Mouse (Mus musculus) right cerebral cortex, adult 2 months (tissue): ENCODE results near the gene Fzr1.

Experiments
- DNase-seq, 2 experiments: peaks; one replicate each; pipeline ENCODE4 v3.0.0; 2021 to 2022; ENCODE audit warnings: low spot score in 2 of 2

The Fzr1 gene

GRCm38 (mm10) chr10:81416581-81417226 lies 38.4 kb upstream of the Fzr1 start:
- DNase-seq: peak; percentile 80 to 85

- DNase-seq: no peak
These were observed 37.4 kb upstream of the Fzr1 start for GRCm38 (mm10) chr10:81415549-81416310.

- DNase-seq: no peak
These were observed 36.8 kb upstream of the Fzr1 start for GRCm38 (mm10) chr10:81415146-81415545.

- DNase-seq: no peak
These were observed 36.4 kb upstream of the Fzr1 start for GRCm38 (mm10) chr10:81414682-81415081.

- DNase-seq: peak; percentile 77 to 79
These were observed 35.3 kb upstream of the Fzr1 start for GRCm38 (mm10) chr10:81413310-81414261.

- no peak for DNase-seq
These were observed 34.4 kb upstream of the Fzr1 start for GRCm38 (mm10) chr10:81412586-81413309.

- peak; percentile 46 to 68 for DNase-seq
These were observed 33.4 kb upstream of the Fzr1 start for GRCm38 (mm10) chr10:81411471-81412400.

- DNase-seq: no peak
These were observed 32.7 kb upstream of the Fzr1 start for GRCm38 (mm10) chr10:81410981-81411380.

GRCm38 (mm10) chr10:81410350-81410749 lies 32.0 kb upstream of the Fzr1 start:
- no peak for DNase-seq

- no peak for DNase-seq
These were observed 31.0 kb upstream of the Fzr1 start for GRCm38 (mm10) chr10:81409330-81409729.

- DNase-seq: peak in 1 of 2 experiments; percentile 58
These were observed 30.6 kb upstream of the Fzr1 start for GRCm38 (mm10) chr10:81408871-81409291.

GRCm38 (mm10) chr10:81408424-81408729 lies 30.1 kb upstream of the Fzr1 start:
- no peak for DNase-seq

GRCm38 (mm10) chr10:81407539-81408423 lies 29.5 kb upstream of the Fzr1 start:
- peak; percentile 81 to 86 for DNase-seq

- no peak for DNase-seq
These were observed 28.5 kb upstream of the Fzr1 start for GRCm38 (mm10) chr10:81406504-81407440.

- DNase-seq: peak in 1 of 2 experiments; percentile 68
These were observed 27.4 kb upstream of the Fzr1 start for GRCm38 (mm10) chr10:81405588-81406201.

GRCm38 (mm10) chr10:81404720-81405119 lies 26.4 kb upstream of the Fzr1 start:
- no peak for DNase-seq

- no peak for DNase-seq
These were observed 25.8 kb upstream of the Fzr1 start for GRCm38 (mm10) chr10:81404082-81404481.

- no peak for DNase-seq
These were observed 25.2 kb upstream of the Fzr1 start for GRCm38 (mm10) chr10:81403511-81403910.
